Mouse (Mus musculus) hematopoietic stem cell, adult 5-6 weeks (primary cell): Measurements from ENCODE around the gene Uvrag. TPM values are rescaled to one million over a fixed set of nuclear protein-coding genes. Genes with fewer than 3 reads are reported as not detected.
A peak's percentile ranks its signal among the peaks of the same experiment; 100 is the strongest.

Source experiments
- ATAC-seq, 2 experiments: fragments of 125-278 bp in 1 of 2; replicated peaks in 1 of 2; 2 replicates each; pipeline ENCODE4 v1.8.0; 2016 to 2017; ENCODE audit warnings: inconsistent platforms in 2 of 2, mild to moderate bottlenecking in 2 of 2, moderate number of reproducible peaks in 2 of 2, low read depth in 1 of 2, moderate TSS enrichment in 1 of 2; ENCODE audit not compliant: low FRiP score in 2 of 2, poor library complexity in 2 of 2, severe bottlenecking in 2 of 2, insufficient read depth in 1 of 2, low TSS enrichment in 1 of 2
- total RNA-seq: library from RNA; stranded (forward); fragments of 172-1452, 232-1000 nt; gene quantifications from 2 replicates; pipeline ENCODE4 v1.2.3, GENCODE M21; 2017

Uvrag gene
- total RNA-seq, 1 experiment from 2014 or later: 34.4 TPM

DNA sequence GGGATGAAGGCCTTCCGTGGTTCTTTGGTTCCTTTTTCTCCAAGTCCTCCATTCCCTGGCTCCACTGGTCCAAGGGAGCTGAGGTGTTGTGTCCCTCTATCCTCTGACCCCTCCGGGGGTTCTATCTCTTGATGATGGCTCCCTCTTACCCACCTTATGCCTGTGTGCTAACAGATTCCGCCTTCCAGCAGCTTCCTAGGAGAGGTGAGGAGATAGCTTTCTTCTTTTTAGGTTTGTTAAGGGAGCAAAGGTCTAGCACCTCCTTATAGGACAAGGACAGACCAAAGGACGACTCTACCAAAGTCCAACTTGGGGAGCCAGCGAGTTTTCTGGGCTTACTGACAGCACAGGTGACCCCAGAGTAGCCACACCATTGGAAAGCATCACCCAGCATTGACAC is 181.7 kb downstream of the Uvrag start:
- no peak for ATAC-seq

DNA sequence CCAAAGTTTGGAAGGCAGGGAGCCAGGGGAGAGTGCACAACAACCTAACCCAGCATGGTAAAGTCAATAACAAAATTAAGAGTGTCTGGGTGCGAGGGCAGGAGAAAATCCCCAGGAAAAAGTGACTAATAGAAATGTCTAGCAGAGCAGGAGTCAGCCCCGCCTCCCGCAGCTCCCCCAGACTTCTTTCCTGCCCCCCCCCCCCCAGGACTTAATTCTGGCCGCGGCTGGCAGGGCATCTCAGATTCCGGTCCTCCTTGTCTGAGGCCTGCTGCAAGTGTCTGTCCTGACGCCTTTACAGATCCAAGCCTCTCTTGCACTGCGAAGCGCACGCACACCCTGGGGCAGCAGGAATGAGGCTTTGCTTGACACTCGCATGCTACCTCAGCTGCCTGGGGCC is 182.8 kb downstream of the Uvrag start:
- ATAC-seq: no peak

DNA sequence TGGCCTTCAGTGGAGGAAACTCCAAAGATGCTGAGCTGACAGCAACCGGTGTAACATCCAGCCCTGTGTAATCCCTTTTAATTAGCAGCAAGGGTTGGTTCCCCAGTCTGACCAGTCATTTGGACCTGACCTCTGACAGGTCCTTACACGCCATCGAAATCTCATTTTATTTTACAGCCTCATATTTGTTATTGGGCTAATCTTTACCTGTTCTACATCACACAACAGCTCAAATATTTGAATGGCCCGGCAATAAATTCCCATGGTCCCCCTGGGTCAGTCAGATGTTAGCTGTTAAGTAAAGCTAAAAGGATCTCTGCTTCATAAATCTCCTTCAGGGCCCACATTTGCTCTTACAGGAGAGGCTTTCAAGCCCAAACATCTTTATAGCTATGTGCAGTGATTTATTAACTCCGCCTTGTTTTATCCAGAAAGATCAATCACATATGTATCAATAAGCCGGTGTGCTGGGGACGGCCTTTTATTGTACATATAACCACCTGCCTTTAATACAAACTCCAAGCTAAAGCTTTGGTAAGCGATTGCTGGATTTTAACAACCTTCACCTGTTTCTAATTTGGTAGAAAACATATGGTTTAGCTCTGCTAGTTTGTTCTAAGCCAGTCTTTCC is 183.7 kb downstream of the Uvrag start:
- ATAC-seq: no peak

DNA sequence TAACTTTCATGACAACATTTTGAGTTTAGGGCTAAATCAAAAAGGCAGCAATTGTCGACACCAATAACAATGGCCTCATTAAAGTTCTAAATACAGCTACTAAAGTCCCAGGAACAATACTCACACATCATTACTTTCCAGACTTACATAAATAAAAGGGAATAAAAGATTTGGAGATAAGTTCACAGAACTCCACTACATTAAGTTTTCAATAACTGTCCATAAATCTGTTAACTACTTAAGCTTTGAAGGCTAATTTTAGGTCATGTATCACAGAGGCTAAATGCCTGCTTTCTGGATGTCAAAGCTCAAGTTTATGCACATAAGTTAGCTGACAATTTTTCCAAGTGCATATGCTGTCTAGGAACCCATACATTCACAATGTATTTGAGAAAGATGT is 184.3 kb downstream of the Uvrag start:
- no peak for ATAC-seq

DNA sequence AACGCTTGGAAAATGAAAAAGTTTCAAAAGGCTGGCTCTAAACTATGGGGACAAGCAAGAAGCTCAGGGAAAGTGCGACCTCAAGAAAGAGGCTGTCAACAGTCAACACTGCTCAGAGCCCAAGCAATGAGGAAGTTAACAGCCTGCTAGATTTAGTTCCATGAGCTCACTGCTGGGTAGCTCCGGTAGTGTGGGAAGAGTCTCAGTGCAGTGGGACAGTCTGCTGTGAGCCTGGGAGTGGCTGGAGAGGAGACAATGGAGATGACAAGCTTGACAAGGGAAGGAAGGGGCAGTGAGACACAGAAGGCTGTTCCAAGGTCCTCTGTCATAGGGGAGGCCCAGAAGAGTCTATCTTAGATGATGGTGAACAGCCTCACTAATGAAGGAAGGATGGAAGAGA is 187.3 kb downstream of the Uvrag start:
- ATAC-seq: peak in 1 of 2 experiments; percentile 68; a peak in 2 of 4 replicates

DNA sequence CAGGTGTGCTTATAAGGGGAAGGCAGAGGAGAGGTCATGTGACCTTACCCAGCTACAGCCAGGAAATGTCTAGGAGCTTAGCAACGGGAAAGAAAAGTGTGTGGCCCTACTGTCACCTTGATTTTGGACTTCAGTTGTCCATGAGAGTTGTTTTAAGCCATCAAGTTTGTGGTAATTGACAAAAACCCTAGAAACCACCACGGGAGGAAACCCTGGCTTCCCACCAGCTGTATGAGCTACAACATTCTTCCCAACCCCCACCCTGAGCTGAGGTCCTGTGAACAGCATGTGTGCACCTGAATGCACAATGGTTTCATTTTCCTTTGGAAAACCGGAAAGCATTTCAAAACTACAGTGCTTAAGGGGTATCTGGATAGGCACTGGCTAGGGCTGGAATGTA is 196.0 kb downstream of the Uvrag start:
- ATAC-seq: peak in 1 of 2 experiments; percentile 25; a peak in 2 of 4 replicates

DNA sequence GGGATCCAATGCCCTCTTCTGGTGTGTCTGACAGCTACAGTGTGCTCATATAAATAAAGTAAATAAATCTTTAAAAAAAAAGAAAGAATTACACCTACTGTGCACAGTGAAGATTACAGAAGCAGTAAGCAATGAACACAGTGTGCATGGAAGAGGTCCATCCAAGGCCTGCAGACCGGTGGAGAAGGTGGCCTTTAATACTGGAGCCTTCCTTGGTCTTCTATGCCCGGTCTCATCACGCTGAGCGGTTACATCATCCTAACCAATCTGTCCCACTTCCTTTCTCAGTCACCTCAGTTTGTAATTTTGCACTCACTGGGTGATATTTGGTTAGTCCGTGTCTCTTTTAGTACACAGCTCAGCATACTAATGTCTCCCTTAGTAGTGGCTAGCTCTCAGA is 197.3 kb downstream of the Uvrag start:
- no peak for ATAC-seq

DNA sequence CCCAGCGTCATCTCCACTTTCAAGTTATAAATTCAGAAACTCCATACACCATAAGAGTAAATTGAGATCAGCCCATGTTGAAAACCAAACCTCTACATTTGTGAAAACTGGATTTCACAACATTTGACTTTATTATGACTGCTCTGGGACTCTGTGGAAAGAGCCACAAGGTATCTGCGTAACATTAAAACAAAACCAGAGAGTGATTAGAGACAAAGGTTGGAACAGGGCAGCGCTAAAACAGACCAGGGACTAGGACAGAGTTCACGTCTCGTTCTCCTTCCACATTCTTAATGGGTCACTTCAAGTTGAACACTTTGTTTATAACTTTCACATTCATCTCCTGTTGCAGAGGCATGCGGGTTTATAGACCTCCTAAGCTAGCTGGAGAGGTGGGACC is 198.2 kb downstream of the Uvrag start:
- no peak for ATAC-seq

DNA sequence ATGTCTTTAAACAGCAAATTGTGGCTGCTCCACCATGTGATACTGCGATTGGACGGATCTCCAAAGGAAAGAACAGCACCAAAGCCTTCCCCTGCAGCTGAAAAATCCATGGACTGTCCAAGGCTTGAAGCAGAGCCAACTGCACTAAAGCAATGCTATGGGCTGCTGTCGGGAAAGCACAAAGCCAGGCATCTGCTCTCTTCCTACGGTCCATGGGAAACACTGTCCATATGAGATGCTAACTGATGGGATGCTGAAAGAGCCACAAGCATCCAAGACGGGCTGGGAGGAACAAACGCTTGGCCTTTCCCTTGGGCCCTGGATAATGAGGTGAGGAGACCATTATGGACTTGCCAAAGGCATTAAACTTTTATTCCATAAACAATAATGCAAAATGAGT is 201.7 kb downstream of the Uvrag start:
- no peak for ATAC-seq

DNA sequence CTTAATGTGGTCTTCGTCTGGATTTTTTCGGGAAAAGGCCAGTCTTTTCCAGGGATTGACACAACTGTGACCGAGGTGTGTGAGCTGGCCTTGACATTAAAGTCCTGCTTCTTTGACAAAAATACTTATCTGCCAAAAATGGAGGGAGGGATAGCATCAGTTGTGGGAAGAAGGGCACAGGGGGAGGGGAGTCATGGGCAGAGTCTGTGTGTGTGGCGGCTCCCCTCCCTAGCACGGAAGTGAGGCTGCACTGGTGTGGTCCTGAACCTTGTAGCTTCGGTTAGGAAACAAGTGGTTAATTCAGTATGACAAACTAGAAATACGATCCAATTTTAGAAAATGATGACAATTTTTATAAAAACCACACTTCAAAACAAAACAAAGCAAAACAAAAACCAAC is 202.3 kb downstream of the Uvrag start:
- ATAC-seq: no peak

DNA sequence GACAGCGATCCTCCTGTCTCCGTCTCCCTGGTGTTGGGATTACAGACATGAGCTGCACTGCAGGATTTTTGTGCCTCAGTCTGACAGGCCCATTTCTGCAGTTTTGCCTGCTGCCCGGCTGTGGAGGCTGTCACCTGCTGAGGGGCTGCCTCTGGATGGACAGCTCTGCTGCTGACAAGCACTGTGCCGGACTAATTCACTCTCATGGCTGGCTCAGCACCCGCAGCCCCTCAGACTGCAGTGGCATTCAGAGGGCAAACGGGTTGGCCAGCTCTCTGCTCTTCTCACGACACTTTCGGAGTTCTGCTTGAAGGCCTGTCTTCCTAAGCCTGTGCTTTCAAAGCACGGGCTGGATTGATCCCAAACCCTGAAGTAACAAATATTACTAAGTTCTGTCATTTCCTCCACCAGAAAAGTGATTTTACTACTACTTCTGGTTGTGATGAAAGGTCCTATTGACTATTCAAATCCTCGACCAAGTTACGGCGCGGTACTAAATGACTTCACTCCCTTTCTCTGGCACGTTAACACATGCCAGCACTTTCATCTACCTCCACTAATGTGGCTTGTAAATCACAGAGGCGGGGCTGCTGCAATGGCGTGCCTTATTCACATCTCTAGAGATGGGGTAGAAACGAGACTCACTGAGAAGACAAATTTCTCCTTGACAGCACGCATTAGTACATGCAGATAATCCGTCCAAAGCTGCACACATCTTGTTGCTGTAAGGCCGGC is 203.7 kb downstream of the Uvrag start:
- ATAC-seq: no peak

DNA sequence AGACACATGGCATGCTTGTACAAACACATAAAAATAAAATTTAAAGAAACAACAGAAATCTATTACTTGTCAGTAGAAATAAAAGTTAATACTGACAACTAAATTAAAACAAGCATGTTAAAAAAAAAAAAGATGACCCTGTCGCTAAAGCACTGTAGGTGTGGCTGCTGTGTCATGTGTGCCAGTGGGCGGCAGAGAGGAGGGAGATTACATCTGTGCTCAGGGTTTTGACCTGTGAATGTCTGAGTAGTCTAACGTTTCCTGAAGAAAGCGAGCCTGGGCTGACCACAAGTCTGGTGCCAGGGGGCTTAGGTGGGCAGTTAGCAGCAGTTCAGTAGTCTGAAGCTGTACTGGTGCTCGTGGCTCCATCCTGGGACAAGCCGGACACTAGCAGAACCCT is 205.2 kb downstream of the Uvrag start:
- no peak for ATAC-seq

DNA sequence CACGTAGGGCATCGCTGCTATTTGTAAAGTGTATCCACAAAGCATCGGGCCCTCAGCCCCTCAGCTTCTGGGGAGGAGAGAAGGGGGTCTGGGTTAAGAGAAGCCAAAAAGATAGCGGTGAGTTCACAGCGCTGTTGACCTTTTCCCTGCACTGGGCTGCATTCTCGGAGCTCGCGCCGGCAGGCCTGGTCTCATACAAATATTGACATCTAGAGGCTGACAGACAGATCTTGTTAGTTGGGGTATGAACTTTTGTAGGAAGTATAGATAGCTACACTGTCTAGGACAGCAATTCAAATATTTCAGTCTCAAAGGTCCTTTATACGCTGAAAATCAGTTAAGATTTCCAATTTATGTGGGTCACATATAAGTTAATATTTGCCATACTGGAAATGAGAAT is 205.7 kb downstream of the Uvrag start:
- no peak for ATAC-seq

DNA sequence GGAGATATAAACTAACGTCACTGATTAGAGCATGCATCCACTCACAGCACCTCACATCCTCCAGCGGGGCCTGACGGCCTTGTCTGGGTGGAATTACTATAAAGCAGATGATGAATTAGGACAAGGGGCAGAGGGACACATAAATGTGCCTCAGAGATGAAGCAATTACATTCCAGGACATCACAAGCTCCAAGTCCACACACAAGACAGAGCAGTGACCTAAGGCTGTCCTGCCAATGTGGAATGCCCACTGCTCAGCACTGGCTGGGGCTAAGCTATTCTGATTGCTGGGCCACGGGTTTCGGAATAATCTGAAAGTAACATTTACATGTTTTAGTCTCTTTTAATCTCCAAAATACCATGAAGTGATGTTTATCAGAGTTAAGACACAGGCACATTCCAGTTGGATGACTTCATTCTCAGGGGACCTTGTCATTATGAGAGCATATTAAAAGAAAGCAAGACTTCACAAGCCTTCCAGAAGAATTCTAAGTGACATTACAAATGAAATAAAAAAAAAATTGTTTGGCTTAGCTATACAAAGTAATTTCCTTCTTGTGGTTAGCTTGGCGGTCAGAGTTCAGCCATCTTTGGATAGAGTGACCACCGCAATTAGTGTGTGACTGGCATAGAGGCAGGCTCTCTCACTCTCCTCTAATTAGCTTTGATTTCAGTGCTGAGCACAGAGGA is 212.5 kb downstream of the Uvrag start:
- ATAC-seq: no peak

DNA sequence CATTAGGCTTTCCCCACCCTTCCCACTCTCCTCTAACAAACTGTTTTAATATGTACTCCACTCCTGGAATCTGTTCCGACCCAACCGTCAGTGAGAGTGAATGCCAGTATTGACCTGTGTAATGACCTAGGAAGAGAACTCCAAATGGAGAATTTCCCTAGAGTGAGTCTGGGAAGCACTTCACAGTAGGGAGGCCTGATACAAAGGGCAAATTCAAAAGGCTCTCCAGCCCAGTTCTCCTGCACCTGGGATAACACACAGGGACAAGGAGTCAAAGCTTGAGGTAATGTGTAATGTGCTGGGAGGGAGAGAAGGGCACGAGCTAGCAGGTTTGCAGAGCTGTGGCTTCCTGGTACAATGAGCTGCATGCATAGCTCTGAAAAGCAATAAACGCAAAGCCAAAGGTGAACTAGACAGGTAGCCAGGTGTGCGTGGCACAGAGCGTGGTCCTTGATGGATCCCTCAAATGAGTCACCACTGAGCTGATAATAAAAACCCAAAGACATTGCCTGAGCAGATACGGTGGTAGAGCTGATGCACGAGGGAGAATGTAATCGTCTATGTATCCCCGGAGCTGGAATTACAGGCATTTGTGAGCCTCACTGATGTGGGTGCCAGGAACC is 213.9 kb downstream of the Uvrag start:
- no peak for ATAC-seq

DNA sequence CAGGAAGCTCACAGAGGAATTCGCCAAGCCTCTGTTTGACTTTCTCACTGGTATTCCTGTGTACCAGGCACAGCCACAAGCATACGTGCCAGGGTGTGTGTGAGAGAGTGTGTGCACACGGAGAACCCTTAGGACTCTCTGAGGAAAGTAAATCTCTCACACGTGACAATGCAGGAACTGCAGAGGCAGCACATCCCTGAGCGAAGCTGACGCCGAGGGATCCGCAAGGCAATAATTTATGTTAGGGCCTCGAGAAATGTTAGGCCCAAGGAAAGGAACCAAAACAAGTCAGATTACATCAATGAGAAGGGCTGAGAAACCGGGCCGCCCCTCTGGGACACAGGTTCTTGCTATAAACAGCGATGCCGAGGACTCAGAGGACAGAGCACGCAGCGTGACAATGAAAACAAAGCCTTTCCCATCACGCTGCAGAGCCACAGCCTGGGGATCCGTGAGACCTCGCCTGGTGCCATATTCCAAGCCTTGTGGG is 216.5 kb downstream of the Uvrag start:
- ATAC-seq: no peak

DNA sequence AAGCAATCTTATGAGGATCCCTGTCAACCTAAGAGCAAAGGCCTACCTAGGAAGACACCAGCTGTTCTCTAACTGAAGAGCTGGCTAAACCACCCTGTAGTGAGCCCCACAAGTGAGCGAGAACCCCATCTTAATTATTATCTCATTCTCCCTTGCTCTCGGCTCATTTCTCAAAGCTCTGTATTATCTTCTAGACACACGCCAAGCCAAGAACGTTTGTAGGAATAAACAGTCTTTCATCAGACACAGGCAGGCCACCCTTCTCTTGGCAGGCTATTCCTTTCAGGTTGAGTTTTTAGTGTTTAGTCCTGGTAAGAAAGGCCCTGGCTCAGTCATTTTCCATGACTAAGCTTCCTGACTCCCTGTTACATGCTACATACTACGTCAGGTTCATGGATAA is 218.0 kb downstream of the Uvrag start:
- no peak for ATAC-seq

DNA sequence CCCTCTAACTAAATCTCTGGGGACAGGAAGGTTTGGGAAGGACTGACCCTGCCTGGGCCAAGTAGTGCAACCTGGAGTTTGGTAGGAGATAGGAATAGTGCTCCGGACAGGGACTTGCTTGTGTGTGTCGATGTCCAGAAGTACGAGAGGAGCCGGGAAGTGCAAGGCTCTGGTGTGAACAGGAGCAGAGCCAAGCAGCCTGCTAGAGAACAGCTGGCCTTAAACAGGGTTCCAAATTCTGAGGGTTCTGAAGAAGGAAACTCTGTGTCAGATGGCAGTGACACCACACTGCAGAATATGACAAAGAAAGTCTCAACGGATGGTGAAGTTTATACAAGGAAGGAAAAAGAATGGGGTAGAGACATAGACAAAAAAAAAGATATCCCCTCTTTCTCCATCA is 223.5 kb downstream of the Uvrag start:
- no peak for ATAC-seq
